Mouse (Mus musculus) cortical plate, adult 2 months (tissue): ENCODE results near the gene Cbr2. TPM values are rescaled to one million over a fixed set of nuclear protein-coding genes. Genes with fewer than 3 reads are reported as not detected.
A peak's percentile ranks its signal among the peaks of the same experiment; 100 is the strongest.
"Not testable (repeated sequence)": the region's sequence is repeated elsewhere in the genome, so short reads cannot be mapped to it uniquely, and the experiment has no call there.

Experiments
- H3K27ac ChIP-seq: fragments of 200-500 bp; 2 replicates; pipeline ENCODE4 v1.5.1; 2012; ENCODE audit warnings: low read length, control low read depth, inconsistent platforms; ENCODE audit not compliant: insufficient read depth
- H3K4me1 ChIP-seq: fragments of 200-500 bp; 2 replicates; pipeline ENCODE4 v1.6.1; 2011; ENCODE audit warnings: low read length; ENCODE audit not compliant: control insufficient read depth, insufficient read depth
- H3K4me3 ChIP-seq: fragments of 200-500 bp; 2 replicates; pipeline ENCODE4 v1.5.1; 2011; ENCODE audit warnings: mild to moderate bottlenecking, low read length, control low read depth; ENCODE audit not compliant: insufficient read depth
- CTCF ChIP-seq: fragments of 200-500 bp; IDR thresholded peaks from 2 replicates; pipeline ENCODE4 v1.5.1; 2011; ENCODE audit warnings: mild to moderate bottlenecking, control low read depth, low read length; ENCODE audit not compliant: insufficient read depth; ENCODE audit errors: extremely low read depth
- POLR2A ChIP-seq: fragments of 200-500 bp; IDR thresholded peaks from 2 replicates; pipeline ENCODE4 v1.6.1; 2011; ENCODE audit warnings: mild to moderate bottlenecking, low read length, control low read depth; ENCODE audit not compliant: insufficient read depth; ENCODE audit errors: extremely low read depth
- polyA plus RNA-seq: library from polyadenylated mRNA; depleted of rRNA; stranded (reverse); fragments of >200 nt; gene quantifications from 2 replicates; pipeline ENCODE4 v1.2.3, GENCODE M21; 2012

The Cbr2 gene
- polyA plus RNA-seq, 1 experiment, result 4.9 TPM

- TF ChIP-seq POLR2A (no peak), CTCF (no peak)
- Histone ChIP-seq H3K4me3 (no peak overlapping the region), H3K27ac (no peak overlapping the region), H3K4me1 (no peaks in the 10 kb centered on the region)
These were observed 1.5 kb downstream of the Cbr2 start for GRCm38 (mm10) chr11:120730331-120730870.

- not testable (repeated sequence) for H3K4me1 ChIP-seq, H3K27ac ChIP-seq, H3K4me3 ChIP-seq
These were observed 2.4 kb downstream of the Cbr2 start for GRCm38 (mm10) chr11:120729432-120730050.

GRCm38 (mm10) chr11:120728530-120729240 is 3.2 kb downstream of the Cbr2 start:
- Histone ChIP-seq H3K4me1 (no peaks in the 10 kb centered on the region), H3K27ac (no peak overlapping the region), H3K4me3 (no peak overlapping the region)
- TF ChIP-seq CTCF, result no peak
- no peak for TF ChIP-seq POLR2A

- no peak for TF ChIP-seq POLR2A
- TF ChIP-seq CTCF, result no peak
- no peak overlapping the region; the same call in 1 of the 2 replicates for H3K4me3 ChIP-seq
These were observed 4.3 kb downstream of the Cbr2 start for GRCm38 (mm10) chr11:120727564-120727963.

GRCm38 (mm10) chr11:120727169-120727527 is 4.8 kb downstream of the Cbr2 start, which contains the start of gene Dcxr:
Gene Dcxr, minus strand, starts transcription at chr11:120727281.
- H3K27ac ChIP-seq, result no peak within 1 kb of the TSS
- TF ChIP-seq POLR2A, result peak; percentile 42; the same call in 1 of the 2 replicates
- TF ChIP-seq CTCF, result peak; percentile 48; the same call in 1 of the 2 replicates
- H3K4me3 ChIP-seq, result peak within 1 kb of the TSS; percentile 45
- no peaks in the 10 kb centered on the region for H3K4me1 ChIP-seq

More at GRCm38 (mm10) chr11:120727564-120727963, 4.3 kb downstream of the Cbr2 start:
- Histone ChIP-seq H3K4me1 (no peaks in the 10 kb centered on the region), H3K27ac (no peak overlapping the region)

- Histone ChIP-seq H3K4me3 (peak overlapping the region; percentile 45), H3K4me1 (no peaks in the 10 kb centered on the region), H3K27ac (no peak overlapping the region)
- no peak for TF ChIP-seq POLR2A
- no peak for TF ChIP-seq CTCF
These were observed 5.4 kb downstream of the Cbr2 start for GRCm38 (mm10) chr11:120726243-120727168.

GRCm38 (mm10) chr11:120723509-120723908 is 8.4 kb downstream of the Cbr2 start:
- no peak overlapping the region for H3K4me3 ChIP-seq
- TF ChIP-seq CTCF (no peak), POLR2A (no peak)
- H3K27ac ChIP-seq, result no peak overlapping the region
- no peaks in the 10 kb centered on the region for H3K4me1 ChIP-seq

- TF ChIP-seq CTCF (no peak), POLR2A (no peak)
- H3K4me1 ChIP-seq, result no peaks in the 10 kb centered on the region
- H3K27ac ChIP-seq, result no peak overlapping the region
- H3K4me3 ChIP-seq, result no peak overlapping the region
These were observed 9.0 kb downstream of the Cbr2 start for GRCm38 (mm10) chr11:120722761-120723382.

GRCm38 (mm10) chr11:120722067-120722630 is 9.8 kb downstream of the Cbr2 start:
- H3K27ac ChIP-seq, result no peak overlapping the region
- H3K4me1 ChIP-seq, result no peaks in the 10 kb centered on the region
- TF ChIP-seq CTCF (no peak), POLR2A (no peak)
- peak overlapping the region; percentile 45 for H3K4me3 ChIP-seq
